Mouse (Mus musculus) megakaryocyte-erythroid progenitor cell, adult 5-6 weeks (primary cell): ENCODE data around the gene Ccdc3. TPM values are rescaled to one million over a fixed set of nuclear protein-coding genes. Genes with fewer than 3 reads are reported as not detected.

Source experiments
- ATAC-seq: replicated peaks from 2 replicates; pipeline ENCODE4 v1.8.0; 2016; ENCODE audit warnings: mild to moderate bottlenecking, inconsistent platforms; ENCODE audit not compliant: severe bottlenecking, poor library complexity, low FRiP score, low TSS enrichment
- total RNA-seq, 2 experiments: library from RNA; stranded (forward) in 1 of 2; stranded (reverse) in 1 of 2; fragments of 200-1000, 215-1000 nt in 1 of 2; fragments of >200 nt in 1 of 2; fragmentation: Nextera tagmentation in 1 of 2; gene quantifications; 2 replicates each; pipeline ENCODE4 v1.2.3; 2014 to 2017

The Ccdc3 gene
- total RNA-seq (2014; fragmentation: Nextera tagmentation) (not detected in 2 replicates), total RNA-seq (2017) (not detected in 2 replicates)

- ATAC-seq: no peak
Observed at GRCm38 (mm10) chr2:5137500-5138286, at the start of gene Ccdc3. TSS of gene Ccdc3 (plus strand) at chr2:5137776.

DNA sequence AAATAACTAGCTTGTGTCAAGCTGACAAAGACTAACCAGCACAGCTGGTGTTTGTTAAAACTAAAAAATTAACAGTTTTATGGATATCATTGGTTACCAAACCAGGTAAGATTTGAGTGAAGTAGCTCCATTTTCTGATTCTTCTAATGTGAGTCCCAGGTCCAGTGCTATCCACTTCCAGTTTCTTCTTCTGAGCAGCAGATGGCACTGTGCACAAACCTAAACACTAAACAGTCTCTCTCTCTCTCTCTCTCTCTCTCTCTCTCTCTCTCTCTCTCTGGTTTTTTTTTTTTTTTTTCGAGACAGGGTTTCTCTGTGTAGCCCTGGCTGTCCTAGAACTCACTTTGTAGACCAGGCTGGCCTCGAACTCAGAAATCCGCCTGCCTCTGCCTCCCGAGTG, 47.2 kb upstream of the Ccdc3 start:
- ATAC-seq: peak; percentile 73; the same call in 1 of the 2 replicates

DNA sequence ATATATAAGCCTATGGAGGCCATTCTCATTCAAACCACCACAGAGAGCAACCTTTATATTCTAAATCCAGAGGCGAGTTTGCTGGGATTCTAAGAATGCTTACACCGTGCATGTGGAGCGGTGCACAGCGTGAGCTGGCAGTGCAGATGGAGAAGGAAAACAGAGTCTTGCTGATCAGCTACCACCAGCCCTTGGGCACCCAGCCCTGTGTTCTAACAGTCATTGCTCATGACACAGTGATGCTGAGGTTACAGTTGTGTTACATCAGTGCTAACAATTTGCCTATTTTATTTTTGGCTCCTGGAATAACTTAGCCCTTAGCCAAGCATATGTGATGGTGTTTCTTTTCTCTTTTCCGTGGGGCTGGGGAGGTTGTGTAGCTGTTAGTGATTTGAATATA, 42.7 kb upstream of the Ccdc3 start:
- no peak for ATAC-seq

DNA sequence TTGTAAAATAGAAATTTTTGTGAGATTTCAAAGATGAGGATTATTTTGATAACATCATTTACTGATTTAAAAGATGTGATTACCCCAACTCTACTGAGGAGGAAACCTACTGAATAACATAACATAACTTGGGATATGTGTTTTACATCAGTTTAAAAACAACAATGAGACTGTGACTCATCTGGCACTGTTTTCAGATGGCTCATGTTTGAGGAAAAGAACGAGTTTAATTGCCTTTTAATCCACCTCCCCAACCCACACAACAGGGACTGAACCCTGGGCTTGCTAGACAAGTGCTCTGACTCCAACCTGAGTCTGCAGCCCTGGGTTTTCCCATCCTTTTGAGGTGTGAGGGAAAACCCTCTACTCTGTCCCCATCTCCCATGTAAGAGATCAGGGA, 42.3 kb upstream of the Ccdc3 start:
- no peak for ATAC-seq

- 0 out of 2 replicates have a peak, but pooled peaks have one; percentile 44 for ATAC-seq
Observed at GRCm38 (mm10) chr2:5097786-5098445, 39.7 kb upstream of the Ccdc3 start.

GRCm38 (mm10) chr2:5099176-5099575, 38.4 kb upstream of the Ccdc3 start:
- no peak for ATAC-seq

GRCm38 (mm10) chr2:5101743-5102245, 35.8 kb upstream of the Ccdc3 start:
- no peak for ATAC-seq

DNA sequence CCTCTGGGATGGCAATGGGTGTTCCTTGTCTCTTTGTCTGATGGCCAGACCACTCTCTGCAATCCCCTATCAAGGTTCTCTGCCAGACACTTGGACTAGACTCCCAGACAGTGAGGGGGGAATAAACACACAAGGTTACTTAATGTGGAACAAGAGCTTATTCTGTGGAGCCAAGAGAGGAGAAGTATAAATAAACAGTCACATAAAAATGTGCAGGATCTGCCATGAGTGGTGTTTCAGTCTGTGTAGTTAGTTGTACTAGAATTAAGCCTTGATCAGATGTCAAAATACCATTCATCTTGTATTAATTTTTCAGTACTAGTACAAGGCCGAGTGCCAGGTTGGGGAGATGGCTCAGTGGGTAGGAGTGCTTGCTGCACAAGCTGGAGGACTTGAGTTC, 34.7 kb upstream of the Ccdc3 start:
- no peak for ATAC-seq

DNA sequence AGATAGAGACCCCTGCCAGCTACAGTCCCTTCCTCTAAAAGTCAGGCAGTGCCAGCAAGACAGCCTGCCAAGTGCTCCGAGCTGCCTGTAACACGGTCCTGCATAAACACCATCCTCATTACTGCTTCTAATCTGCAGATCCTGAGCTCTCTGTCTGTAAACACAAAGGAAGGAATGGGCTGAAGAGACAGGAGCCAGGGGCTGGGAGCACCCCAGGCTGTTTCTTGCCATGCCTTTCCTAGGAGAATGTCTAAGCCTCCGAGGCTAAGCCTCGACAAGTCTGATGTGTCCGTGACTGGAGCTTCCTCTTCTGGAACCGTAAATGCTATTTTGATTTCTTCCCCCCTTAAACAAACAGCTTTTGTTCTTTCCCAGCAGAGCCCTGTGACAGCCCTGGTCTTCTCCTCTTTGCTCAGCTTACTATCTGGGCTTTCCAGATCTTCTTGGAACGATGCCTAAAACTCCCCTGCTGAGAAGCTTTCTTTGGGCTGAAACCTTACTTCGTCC, 24.7 kb upstream of the Ccdc3 start:
- no peak for ATAC-seq

DNA sequence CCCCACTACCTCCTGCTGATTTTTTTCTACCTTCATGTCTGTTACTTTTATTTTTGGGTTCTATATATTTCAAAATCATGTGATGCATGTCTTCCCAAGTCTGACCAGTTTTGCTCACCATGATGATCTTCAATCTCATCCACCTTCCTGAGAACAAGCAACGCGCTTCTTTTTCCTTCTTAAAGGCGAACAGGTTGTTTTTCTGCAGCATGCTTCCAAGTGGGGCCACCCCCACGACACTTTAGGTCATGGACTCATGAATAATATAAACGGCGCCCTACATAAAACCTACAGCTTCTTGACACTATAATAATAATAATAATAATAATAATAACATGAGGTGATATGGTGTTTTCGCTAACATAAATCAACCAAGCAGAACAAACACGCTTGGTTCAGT, 23.2 kb upstream of the Ccdc3 start:
- ATAC-seq: no peak

- ATAC-seq: no peak
Observed at GRCm38 (mm10) chr2:5116856-5117532, 20.6 kb upstream of the Ccdc3 start.

GRCm38 (mm10) chr2:5125506-5125905, 12.1 kb upstream of the Ccdc3 start:
- no peak for ATAC-seq

- ATAC-seq: no peak
Observed at GRCm38 (mm10) chr2:5127369-5127768, 10.2 kb upstream of the Ccdc3 start.

DNA sequence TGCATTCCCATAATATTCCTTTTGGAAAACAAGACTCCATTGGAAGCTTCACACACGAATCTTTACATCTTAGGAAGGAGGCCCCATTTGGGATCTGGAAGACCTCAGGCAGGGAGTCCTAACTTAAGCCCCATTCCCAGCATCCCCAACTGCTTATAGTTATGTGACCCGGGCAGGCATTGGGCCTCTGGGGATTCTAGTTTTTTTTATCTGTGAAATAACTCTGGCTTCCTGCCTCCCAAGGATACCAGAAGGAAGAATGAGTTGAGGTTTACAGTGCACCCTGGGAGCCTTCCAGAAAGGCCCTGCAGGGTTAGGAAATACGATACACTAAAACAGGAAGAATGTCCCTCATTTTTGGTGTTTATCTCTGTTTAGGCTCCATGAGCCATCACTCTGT, 8.5 kb upstream of the Ccdc3 start:
- no peak for ATAC-seq

DNA sequence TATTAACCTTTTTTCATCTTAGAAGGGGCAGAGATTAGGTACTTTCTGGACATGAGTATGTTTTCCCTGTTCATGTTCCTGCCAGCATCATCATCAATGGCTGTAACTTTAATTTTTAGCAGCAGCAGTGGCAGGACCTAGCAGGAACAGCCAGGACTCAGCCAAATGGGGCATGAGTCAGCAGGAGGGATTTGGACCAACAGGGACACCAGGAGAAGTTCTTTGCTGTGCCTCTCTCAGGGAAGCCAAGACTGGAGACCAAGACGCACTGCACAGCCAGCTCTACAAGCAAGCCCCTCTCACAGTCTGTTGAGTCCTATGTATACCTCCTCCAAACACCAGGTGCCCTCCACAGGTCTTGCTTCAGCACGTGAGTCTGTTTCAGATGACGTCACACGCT, 5.5 kb upstream of the Ccdc3 start:
- no peak for ATAC-seq

DNA sequence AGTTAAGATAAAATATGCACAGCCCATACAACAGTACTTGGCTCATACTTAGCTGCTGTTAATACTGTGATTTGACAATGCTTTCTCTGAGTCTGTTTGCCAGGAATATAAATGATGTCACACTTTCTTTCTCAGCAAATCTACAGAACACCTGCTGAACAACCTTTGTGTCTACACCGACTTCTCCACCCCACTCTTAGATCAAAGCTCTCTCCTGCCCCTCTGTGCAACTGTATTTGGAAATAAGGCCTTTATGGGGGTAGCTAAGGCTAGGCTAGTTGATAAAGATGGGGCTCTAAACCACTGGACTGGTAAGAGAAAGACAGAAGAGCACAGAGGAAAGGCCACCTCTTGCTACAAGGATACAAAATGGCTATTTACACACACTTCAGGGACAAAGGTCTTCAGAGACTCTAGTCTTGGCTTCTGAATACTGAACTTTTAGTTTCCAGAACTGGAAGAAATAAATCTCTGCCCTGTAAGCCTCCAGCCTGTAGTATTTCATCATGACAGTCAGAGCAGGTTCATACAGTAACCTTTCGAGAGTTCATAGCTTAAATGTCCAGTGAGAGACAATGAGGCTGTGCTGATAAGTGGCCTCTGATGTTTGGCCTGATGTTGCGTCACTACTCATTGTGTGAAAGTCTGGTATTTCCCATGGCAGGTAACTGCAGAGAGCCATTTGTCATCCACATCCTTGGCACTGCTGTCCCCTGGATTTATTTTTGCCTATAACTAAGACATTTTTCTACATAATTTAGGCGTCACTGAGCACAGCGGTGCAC, 2.4 kb upstream of the Ccdc3 start:
- no peak for ATAC-seq

DNA sequence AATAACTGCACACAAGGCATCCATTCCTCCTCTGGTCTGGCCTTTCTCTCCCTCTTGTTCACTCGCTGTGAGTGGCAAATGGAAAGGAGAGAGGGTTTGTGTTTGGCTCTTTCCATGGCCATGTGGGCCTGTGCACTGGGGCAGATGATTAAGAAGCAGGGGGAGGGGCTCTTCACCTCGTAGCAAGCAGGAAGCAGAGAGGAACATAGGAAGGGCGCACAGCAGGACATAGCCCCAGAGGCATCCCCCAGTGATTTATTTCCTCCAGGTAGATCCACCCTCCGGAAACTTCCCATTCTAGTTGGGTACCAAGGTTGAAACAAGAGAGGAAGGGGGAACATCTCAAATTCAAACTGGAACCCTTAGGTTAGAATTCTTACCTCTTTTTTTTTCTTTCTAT, 2.4 kb downstream of the Ccdc3 start:
- ATAC-seq: no peak

DNA sequence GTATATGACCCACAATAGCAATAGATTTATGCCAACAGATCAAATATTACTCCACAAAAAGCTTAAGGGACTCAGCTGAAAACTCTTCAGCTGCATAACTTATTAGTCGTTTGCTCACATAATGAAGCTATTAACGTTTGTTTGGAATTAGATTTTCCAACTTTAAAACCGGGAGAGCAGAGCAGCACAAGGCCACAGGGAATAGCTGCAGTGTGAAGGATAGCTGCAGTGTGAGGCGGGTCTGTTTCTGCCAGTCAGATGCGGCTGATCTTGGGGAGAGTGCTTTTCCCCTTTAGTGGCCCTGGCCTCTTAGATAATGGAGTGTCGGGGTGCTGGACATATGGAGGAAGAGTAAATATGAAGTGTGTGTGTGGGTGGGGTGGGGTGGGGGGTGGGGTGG, 6.9 kb downstream of the Ccdc3 start:
- no peak for ATAC-seq

GRCm38 (mm10) chr2:5147907-5148306, 10.3 kb downstream of the Ccdc3 start:
- no peak for ATAC-seq
